Mouse (Mus musculus): ENCODE measurements around the gene Rassf8. TPM values are rescaled to one million over a fixed set of nuclear protein-coding genes. Genes with fewer than 3 reads are reported as not detected.

The Rassf8 gene
- polyA plus RNA-seq, 1 experiment from 2014 or later = 15.7 TPM

DNA sequence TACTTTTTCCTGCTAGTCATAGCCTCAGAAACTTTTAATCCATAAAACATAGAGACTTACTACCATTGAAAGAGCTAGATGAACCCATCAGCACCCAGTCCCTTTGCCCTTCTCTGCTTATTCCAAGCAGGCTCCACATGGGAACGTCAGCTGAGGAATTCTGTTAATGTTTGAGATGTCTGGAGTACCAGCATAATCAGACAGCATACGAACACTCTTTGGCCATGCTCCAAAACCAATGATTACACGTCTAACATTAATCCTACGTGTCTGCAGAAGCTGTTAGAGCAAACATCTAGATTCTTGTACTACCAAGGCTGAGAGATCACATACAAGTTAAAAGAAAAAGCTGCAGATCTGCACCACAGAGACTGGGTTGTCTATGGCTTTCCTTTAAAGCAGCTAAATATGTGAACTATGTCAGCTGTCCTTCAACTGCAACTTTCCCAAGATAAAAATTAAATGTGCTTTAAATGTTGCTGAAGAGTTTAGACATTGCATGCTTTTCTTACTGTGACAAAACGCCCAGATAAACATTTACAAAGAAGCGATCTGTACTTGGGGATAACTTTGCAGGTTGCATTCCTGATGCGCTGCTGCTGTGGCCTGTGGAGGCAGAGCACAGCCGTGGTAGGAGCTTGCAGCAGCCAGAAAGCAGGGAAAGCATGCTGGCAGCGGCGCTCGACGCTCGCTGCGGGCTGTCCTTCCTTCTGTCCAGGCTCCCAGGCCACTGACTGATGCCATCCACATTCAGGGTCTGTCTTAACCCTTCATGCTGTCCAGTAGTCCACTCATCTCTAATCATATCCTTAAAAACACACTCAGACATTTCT is 49.9 kb downstream of the Rassf8 start:
- Histone ChIP-seq H3K27me3 (ENCODE audit: control insufficient read depth, insufficient read depth, low read length) (no peaks in the 10 kb centered on the region), H3K4me3 (ENCODE audit: control insufficient read depth in 1 of 2, insufficient read depth in 1 of 2, low read depth in 1 of 2, low read length in 2 of 2) (no peak overlapping the region), H3K4me1 (ENCODE audit: control insufficient read depth in 2 of 2, insufficient read depth in 2 of 2, low read length in 2 of 2) (peaks cover 21 to 65% of the 10 kb centered on the region in 2 experiments), H3K9me3 (ENCODE audit: control insufficient read depth, low read length) (no peaks in the 10 kb centered on the region), H3K36me3 (ENCODE audit: control insufficient read depth, insufficient read depth, low read length) (no peaks in the 10 kb centered on the region; the same call in 1 of the 2 replicates), H3K27ac (replicated peaks in 1 of 2; ENCODE audit: control insufficient read depth in 1 of 2, insufficient read depth in 1 of 2, low read depth in 2 of 2, low read length in 2 of 2) (peak overlapping the region; percentile 75 to 89), H3K9ac (ENCODE audit: low read length) (peak overlapping the region; percentile 28), H3K4me2 (ENCODE audit: low read length) (peak overlapping the region; percentile 34)
- 19% methylated on average over 14 of the region's 14 CpGs for WGBS
- 0 out of 2 replicates have a peak, but pooled peaks have one; percentile 22 for ATAC-seq (ENCODE audit: insufficient number of reproducible peaks, insufficient read depth, low FRiP score, low read depth)

GRCm38 (mm10) chr6:145797692-145798091 is 51.1 kb downstream of the Rassf8 start:
- peaks cover 20 to 64% of the 10 kb centered on the region in 2 experiments for H3K4me1 ChIP-seq (ENCODE audit: control insufficient read depth in 2 of 2, insufficient read depth in 2 of 2, low read length in 2 of 2)
- H3K27me3 ChIP-seq (ENCODE audit: control insufficient read depth, insufficient read depth, low read length) = no peaks in the 10 kb centered on the region
- no peak for ATAC-seq (ENCODE audit: insufficient number of reproducible peaks, insufficient read depth, low FRiP score, low read depth)
- no peak overlapping the region for H3K4me2 ChIP-seq (ENCODE audit: low read length)
- WGBS = 60% methylated on average over 3 of the region's 3 CpGs
- no peaks in the 10 kb centered on the region for H3K9me3 ChIP-seq (ENCODE audit: control insufficient read depth, low read length)
- peak overlapping the region in 1 of 2 experiments; percentile 89; a peak in 2 of 4 replicates for H3K27ac ChIP-seq (replicated peaks in 1 of 2; ENCODE audit: control insufficient read depth in 1 of 2, insufficient read depth in 1 of 2, low read depth in 2 of 2, low read length in 2 of 2)
- no peak overlapping the region for H3K4me3 ChIP-seq (ENCODE audit: control insufficient read depth in 1 of 2, insufficient read depth in 1 of 2, low read depth in 1 of 2, low read length in 2 of 2)
- H3K36me3 ChIP-seq (ENCODE audit: control insufficient read depth, insufficient read depth, low read length) = no peaks in the 10 kb centered on the region; the same call in 1 of the 2 replicates
- peak overlapping the region; percentile 6; the same call in 1 of the 2 replicates for H3K9ac ChIP-seq (ENCODE audit: low read length)

GRCm38 (mm10) chr6:145801796-145802488 is 55.4 kb downstream of the Rassf8 start:
- Histone ChIP-seq H3K9me3 (ENCODE audit: control insufficient read depth, low read length) (no peaks in the 10 kb centered on the region), H3K9ac (ENCODE audit: low read length) (no peak overlapping the region), H3K27ac (replicated peaks in 1 of 2; ENCODE audit: control insufficient read depth in 1 of 2, insufficient read depth in 1 of 2, low read depth in 2 of 2, low read length in 2 of 2) (peak overlapping the region in 1 of 2 experiments; percentile 45; a peak in 1 of 4 replicates), H3K27me3 (ENCODE audit: control insufficient read depth, insufficient read depth, low read length) (no peaks in the 10 kb centered on the region), H3K4me1 (ENCODE audit: control insufficient read depth in 2 of 2, insufficient read depth in 2 of 2, low read length in 2 of 2) (peaks cover 21 to 41% of the 10 kb centered on the region in 2 experiments), H3K4me3 (ENCODE audit: control insufficient read depth in 1 of 2, insufficient read depth in 1 of 2, low read depth in 1 of 2, low read length in 2 of 2) (no peak overlapping the region), H3K4me2 (ENCODE audit: low read length) (no peak overlapping the region), H3K36me3 (ENCODE audit: control insufficient read depth, insufficient read depth, low read length) (no peaks in the 10 kb centered on the region)
- no peak for ATAC-seq (ENCODE audit: insufficient number of reproducible peaks, insufficient read depth, low FRiP score, low read depth)
- 72% methylated on average over 3 of the region's 3 CpGs for WGBS

- Histone ChIP-seq H3K4me1 (ENCODE audit: control insufficient read depth in 2 of 2, insufficient read depth in 2 of 2, low read length in 2 of 2) (peaks cover 16 to 40% of the 10 kb centered on the region in 2 experiments), H3K27me3 (ENCODE audit: control insufficient read depth, insufficient read depth, low read length) (no peaks in the 10 kb centered on the region), H3K9me3 (ENCODE audit: control insufficient read depth, low read length) (no peaks in the 10 kb centered on the region), H3K27ac (replicated peaks in 1 of 2; ENCODE audit: control insufficient read depth in 1 of 2, insufficient read depth in 1 of 2, low read depth in 2 of 2, low read length in 2 of 2) (no peak overlapping the region), H3K36me3 (ENCODE audit: control insufficient read depth, insufficient read depth, low read length) (no peaks in the 10 kb centered on the region), H3K4me3 (ENCODE audit: control insufficient read depth in 1 of 2, insufficient read depth in 1 of 2, low read depth in 1 of 2, low read length in 2 of 2) (no peak overlapping the region), H3K9ac (ENCODE audit: low read length) (no peak overlapping the region), H3K4me2 (ENCODE audit: low read length) (no peak overlapping the region)
- 79% methylated on average over 8 of the region's 8 CpGs for WGBS
- ATAC-seq (ENCODE audit: insufficient number of reproducible peaks, insufficient read depth, low FRiP score, low read depth) = 0 out of 2 replicates have a peak, but pooled peaks have one; percentile 23
Observed at GRCm38 (mm10) chr6:145802881-145803280, 56.3 kb downstream of the Rassf8 start.

DNA sequence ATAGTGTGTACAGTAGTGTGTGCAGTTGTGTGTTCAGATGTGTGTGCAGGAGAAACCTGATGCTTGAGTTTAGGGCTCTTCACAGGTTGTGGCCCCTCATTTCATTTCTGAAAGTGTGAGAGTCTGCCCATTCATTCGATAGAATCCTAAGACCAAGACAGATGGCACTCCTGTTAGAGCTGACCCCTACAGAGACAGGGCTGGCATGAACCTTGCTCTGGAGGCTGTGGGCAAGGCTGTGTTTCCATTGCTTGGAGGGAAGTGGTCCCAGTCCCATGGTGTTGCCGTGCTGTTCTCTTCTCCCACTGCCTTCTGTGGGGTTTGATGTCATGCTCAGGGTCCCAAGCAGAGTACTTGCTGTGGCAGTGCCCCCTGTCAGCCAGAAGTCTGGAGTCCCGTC is 57.7 kb downstream of the Rassf8 start:
- Histone ChIP-seq H3K36me3 (ENCODE audit: control insufficient read depth, insufficient read depth, low read length) (peaks cover 3% of the 10 kb centered on the region; the same call in 1 of the 2 replicates), H3K9ac (ENCODE audit: low read length) (no peak overlapping the region; the same call in 1 of the 2 replicates), H3K9me3 (ENCODE audit: control insufficient read depth, low read length) (no peaks in the 10 kb centered on the region), H3K27ac (replicated peaks in 1 of 2; ENCODE audit: control insufficient read depth in 1 of 2, insufficient read depth in 1 of 2, low read depth in 2 of 2, low read length in 2 of 2) (no peak overlapping the region), H3K4me2 (ENCODE audit: low read length) (no peak overlapping the region), H3K4me1 (ENCODE audit: control insufficient read depth in 2 of 2, insufficient read depth in 2 of 2, low read length in 2 of 2) (peaks cover 22 to 37% of the 10 kb centered on the region in 2 experiments), H3K27me3 (ENCODE audit: control insufficient read depth, insufficient read depth, low read length) (no peaks in the 10 kb centered on the region), H3K4me3 (ENCODE audit: control insufficient read depth in 1 of 2, insufficient read depth in 1 of 2, low read depth in 1 of 2, low read length in 2 of 2) (no peak overlapping the region)
- ATAC-seq (ENCODE audit: insufficient number of reproducible peaks, insufficient read depth, low FRiP score, low read depth) = no peak
- 56% methylated on average over 3 of the region's 3 CpGs for WGBS

GRCm38 (mm10) chr6:145806784-145807183 is 60.2 kb downstream of the Rassf8 start:
- ATAC-seq (ENCODE audit: insufficient number of reproducible peaks, insufficient read depth, low FRiP score, low read depth) = no peak
- Histone ChIP-seq H3K36me3 (ENCODE audit: control insufficient read depth, insufficient read depth, low read length) (peaks cover 27% of the 10 kb centered on the region), H3K27me3 (ENCODE audit: control insufficient read depth, insufficient read depth, low read length) (no peaks in the 10 kb centered on the region), H3K4me3 (ENCODE audit: control insufficient read depth in 1 of 2, insufficient read depth in 1 of 2, low read depth in 1 of 2, low read length in 2 of 2) (no peak overlapping the region), H3K9ac (ENCODE audit: low read length) (no peak overlapping the region), H3K9me3 (ENCODE audit: control insufficient read depth, low read length) (no peaks in the 10 kb centered on the region), H3K4me2 (ENCODE audit: low read length) (no peak overlapping the region), H3K27ac (replicated peaks in 1 of 2; ENCODE audit: control insufficient read depth in 1 of 2, insufficient read depth in 1 of 2, low read depth in 2 of 2, low read length in 2 of 2) (peak overlapping the region; percentile 9 to 26; a peak in 1 of 4 replicates), H3K4me1 (ENCODE audit: control insufficient read depth in 2 of 2, insufficient read depth in 2 of 2, low read length in 2 of 2) (peaks cover 22 to 40% of the 10 kb centered on the region in 2 experiments)
- 32% methylated on average over 2 of the region's 2 CpGs for WGBS

- Histone ChIP-seq H3K9ac (ENCODE audit: low read length) (peak overlapping the region; percentile 28; the same call in 1 of the 2 replicates), H3K4me1 (ENCODE audit: control insufficient read depth in 2 of 2, insufficient read depth in 2 of 2, low read length in 2 of 2) (peaks cover 21 to 33% of the 10 kb centered on the region in 2 experiments), H3K27ac (replicated peaks in 1 of 2; ENCODE audit: control insufficient read depth in 1 of 2, insufficient read depth in 1 of 2, low read depth in 2 of 2, low read length in 2 of 2) (no peak overlapping the region), H3K9me3 (ENCODE audit: control insufficient read depth, low read length) (no peaks in the 10 kb centered on the region), H3K4me3 (ENCODE audit: control insufficient read depth in 1 of 2, insufficient read depth in 1 of 2, low read depth in 1 of 2, low read length in 2 of 2) (no peak overlapping the region), H3K27me3 (ENCODE audit: control insufficient read depth, insufficient read depth, low read length) (no peaks in the 10 kb centered on the region), H3K4me2 (ENCODE audit: low read length) (no peak overlapping the region), H3K36me3 (ENCODE audit: control insufficient read depth, insufficient read depth, low read length) (peaks cover 35% of the 10 kb centered on the region)
- no peak for ATAC-seq (ENCODE audit: insufficient number of reproducible peaks, insufficient read depth, low FRiP score, low read depth)
- 48% methylated on average over 8 of the region's 9 CpGs for WGBS
Observed at GRCm38 (mm10) chr6:145807929-145808328, 61.4 kb downstream of the Rassf8 start.

Data from heart, embryonic 14.5 days (tissue).